Mouse (Mus musculus): ENCODE data around the gene Gnl3l. TPM values are rescaled to one million over a fixed set of nuclear protein-coding genes. Genes with fewer than 3 reads are reported as not detected.

Gnl3l gene
- polyA plus RNA-seq, 1 experiment = 11.5 TPM

DNA sequence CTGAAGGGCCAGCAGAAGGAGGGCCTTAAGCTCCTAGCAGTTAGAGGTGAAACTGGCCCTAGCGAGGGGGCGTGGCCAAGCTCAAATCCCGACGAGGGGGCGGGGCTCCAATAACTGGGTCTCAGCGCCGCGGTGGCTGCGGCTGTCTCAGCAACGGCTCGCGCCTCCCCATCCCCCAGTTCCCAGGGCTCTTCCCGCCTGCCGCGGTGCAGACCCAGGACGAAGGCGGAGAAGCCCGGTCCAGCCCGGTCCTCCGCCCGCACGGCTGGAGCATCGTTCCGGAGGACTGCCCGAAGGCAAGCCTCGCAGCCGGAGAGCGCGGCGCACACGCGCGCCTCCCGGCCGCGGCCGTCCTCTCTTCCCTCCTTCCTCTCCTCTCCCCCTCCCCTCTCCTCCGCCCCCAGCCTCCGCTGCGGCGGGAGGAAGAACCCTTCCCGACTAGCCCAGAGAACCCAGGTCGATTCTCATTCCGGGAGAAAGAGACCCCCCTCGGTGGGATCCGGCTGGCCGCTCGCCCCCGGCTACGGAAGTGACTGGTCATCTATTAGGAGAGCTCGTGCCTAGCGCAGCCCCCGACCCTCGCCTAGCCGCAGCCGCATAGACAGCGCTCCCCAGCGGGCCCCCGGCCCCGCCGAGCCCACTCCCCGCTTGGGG, 29.8 kb upstream of the Gnl3l start:
- TF ChIP-seq CTCF (IDR thresholded peaks at IDR 0.05; ENCODE audit: low read depth, low read length) (no peak), POLR2A (IDR thresholded peaks at IDR 0.05; ENCODE audit: borderline replicate concordance, low read depth, low read length) (no peak)
- Histone ChIP-seq H3K4me3 (ENCODE audit: insufficient read depth, low read length) (peak overlapping the region; percentile 56), H3K4me1 (ENCODE audit: control insufficient read depth, insufficient read depth, low read length) (no peaks in the 10 kb centered on the region), H3K27ac (ENCODE audit: insufficient read depth, low read depth, low read length) (no peak overlapping the region)

- H3K27ac ChIP-seq (ENCODE audit: insufficient read depth, low read depth, low read length) = no peak overlapping the region
- no peak for TF ChIP-seq POLR2A (IDR thresholded peaks at IDR 0.05; ENCODE audit: borderline replicate concordance, low read depth, low read length)
- no peak for TF ChIP-seq CTCF (IDR thresholded peaks at IDR 0.05; ENCODE audit: low read depth, low read length)
These were observed 29.2 kb upstream of the Gnl3l start for GRCm38 (mm10) chrX:151046321-151046720.

DNA sequence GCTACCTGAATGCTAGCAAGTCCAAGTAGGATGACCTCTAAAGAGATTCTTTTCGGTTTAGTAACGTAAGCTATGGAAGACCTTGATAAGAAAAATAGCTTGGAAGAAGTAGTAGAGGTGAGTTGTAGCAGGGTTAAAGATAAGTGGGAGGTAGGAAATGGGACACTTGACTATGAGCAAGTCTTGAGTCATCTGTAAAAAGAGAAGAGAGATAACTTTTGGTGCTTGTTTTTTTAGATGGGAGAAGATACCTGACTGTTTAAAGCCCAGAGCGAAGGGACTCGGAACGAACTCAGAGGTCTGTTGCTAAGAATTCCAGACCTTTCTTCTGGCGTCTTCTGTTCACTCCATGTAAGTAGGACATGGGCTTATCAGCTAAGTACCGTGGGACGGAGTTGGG, 28.7 kb upstream of the Gnl3l start, which contains the start of gene Fgd1:
Fgd1 (plus strand) TSS at position 301 of the 400 bp plus-strand sequence.
- Histone ChIP-seq H3K4me1 (ENCODE audit: control insufficient read depth, insufficient read depth, low read length) (no peaks in the 10 kb centered on the region), H3K4me3 (ENCODE audit: insufficient read depth, low read length) (peak within 1 kb of the TSS; percentile 56)

More at GRCm38 (mm10) chrX:151046321-151046720, 29.2 kb upstream of the Gnl3l start:
- H3K4me3 ChIP-seq (ENCODE audit: insufficient read depth, low read length) = no peak overlapping the region
- H3K4me1 ChIP-seq (ENCODE audit: control insufficient read depth, insufficient read depth, low read length) = no peaks in the 10 kb centered on the region

DNA sequence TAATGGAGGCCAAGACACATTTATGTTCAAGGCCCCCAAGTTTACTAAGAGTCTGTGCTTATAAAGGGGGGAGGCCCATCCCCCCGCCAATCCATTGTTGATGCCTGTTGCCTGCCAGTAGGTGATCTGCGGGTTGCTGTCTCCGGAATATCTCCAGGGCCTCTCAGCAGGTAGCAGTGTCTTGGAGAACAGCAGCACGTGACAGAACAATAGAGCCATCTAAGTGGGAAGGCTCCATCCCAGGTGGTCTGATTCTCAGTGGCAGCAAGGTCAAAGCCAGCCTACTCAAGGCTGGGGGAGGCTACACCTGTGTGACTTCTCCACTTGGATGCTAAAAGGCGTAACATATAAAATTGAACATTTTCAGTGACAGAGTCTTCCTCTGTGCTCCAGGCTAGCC, 24.1 kb upstream of the Gnl3l start:
- no peak for TF ChIP-seq POLR2A (IDR thresholded peaks at IDR 0.05; ENCODE audit: borderline replicate concordance, low read depth, low read length)
- no peak for TF ChIP-seq CTCF (IDR thresholded peaks at IDR 0.05; ENCODE audit: low read depth, low read length)
- Histone ChIP-seq H3K27ac (ENCODE audit: insufficient read depth, low read depth, low read length) (no peak overlapping the region), H3K4me1 (ENCODE audit: control insufficient read depth, insufficient read depth, low read length) (no peaks in the 10 kb centered on the region), H3K4me3 (ENCODE audit: insufficient read depth, low read length) (no peak overlapping the region)

More for the DNA sequence above, 28.7 kb upstream of the Gnl3l start, which contains the start of gene Fgd1:
- TF ChIP-seq POLR2A (IDR thresholded peaks at IDR 0.05; ENCODE audit: borderline replicate concordance, low read depth, low read length) = no peak
- no peak for TF ChIP-seq CTCF (IDR thresholded peaks at IDR 0.05; ENCODE audit: low read depth, low read length)
- H3K27ac ChIP-seq (ENCODE audit: insufficient read depth, low read depth, low read length) = no peak within 1 kb of the TSS

- TF ChIP-seq POLR2A (IDR thresholded peaks at IDR 0.05; ENCODE audit: borderline replicate concordance, low read depth, low read length) = no peak
- no peak for TF ChIP-seq CTCF (IDR thresholded peaks at IDR 0.05; ENCODE audit: low read depth, low read length)
- Histone ChIP-seq H3K4me1 (ENCODE audit: control insufficient read depth, insufficient read depth, low read length) (no peaks in the 10 kb centered on the region), H3K27ac (ENCODE audit: insufficient read depth, low read depth, low read length) (no peak overlapping the region), H3K4me3 (ENCODE audit: insufficient read depth, low read length) (no peak overlapping the region)
These were observed 14.3 kb upstream of the Gnl3l start for GRCm38 (mm10) chrX:151031400-151031799.

DNA sequence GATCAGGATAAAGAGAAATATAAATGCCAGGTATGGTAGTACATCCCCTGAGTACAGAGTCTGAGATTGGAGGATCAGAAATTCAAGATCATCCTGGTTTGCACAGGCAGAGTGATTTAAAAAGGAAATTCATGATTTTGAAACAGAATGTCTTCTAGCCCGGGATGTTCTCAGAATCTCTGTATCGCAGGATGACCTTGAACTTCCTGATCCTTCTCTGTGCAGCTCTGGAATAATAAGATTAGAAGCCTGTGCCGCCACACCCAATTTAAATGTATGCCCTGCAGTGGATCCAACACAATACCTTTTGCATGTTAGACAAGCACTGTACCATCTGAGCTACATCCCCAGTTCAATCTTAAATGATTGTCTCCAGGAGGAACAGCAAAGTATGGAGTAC, 1.7 kb upstream of the Gnl3l start:
- Histone ChIP-seq H3K27ac (ENCODE audit: insufficient read depth, low read depth, low read length) (no peak overlapping the region), H3K4me3 (ENCODE audit: insufficient read depth, low read length) (no peak overlapping the region), H3K4me1 (ENCODE audit: control insufficient read depth, insufficient read depth, low read length) (0 out of 2 replicates have a peak, but pooled peaks cover 3% of the 10 kb centered on the region)
- TF ChIP-seq CTCF (IDR thresholded peaks at IDR 0.05; ENCODE audit: low read depth, low read length) (no peak), POLR2A (IDR thresholded peaks at IDR 0.05; ENCODE audit: borderline replicate concordance, low read depth, low read length) (no peak)

DNA sequence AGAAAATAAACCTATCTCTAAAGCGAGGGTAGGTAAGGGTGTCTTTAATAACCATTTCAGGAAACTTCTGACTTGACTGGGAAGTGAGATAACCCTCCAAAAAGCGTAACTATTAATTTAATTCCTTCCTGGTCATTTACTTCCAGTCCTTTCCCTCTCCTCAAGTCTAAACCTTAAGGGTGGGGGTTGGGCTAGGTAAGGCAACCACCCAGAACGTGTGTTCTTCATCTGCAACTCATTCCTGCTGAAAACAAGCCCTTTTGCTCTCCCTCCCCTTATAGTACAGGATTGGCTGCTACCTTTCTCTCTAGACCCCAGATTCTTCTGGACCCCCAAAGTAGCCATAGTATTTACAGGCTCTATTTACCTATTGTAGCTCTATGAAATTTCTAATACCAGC, 775 bp upstream of the Gnl3l start:
- Histone ChIP-seq H3K4me3 (ENCODE audit: insufficient read depth, low read length) (peak overlapping the region; percentile 55), H3K27ac (ENCODE audit: insufficient read depth, low read depth, low read length) (no peak overlapping the region), H3K4me1 (ENCODE audit: control insufficient read depth, insufficient read depth, low read length) (0 out of 2 replicates have a peak, but pooled peaks cover 3% of the 10 kb centered on the region)
- TF ChIP-seq POLR2A (IDR thresholded peaks at IDR 0.05; ENCODE audit: borderline replicate concordance, low read depth, low read length) = no peak
- no peak for TF ChIP-seq CTCF (IDR thresholded peaks at IDR 0.05; ENCODE audit: low read depth, low read length)

DNA sequence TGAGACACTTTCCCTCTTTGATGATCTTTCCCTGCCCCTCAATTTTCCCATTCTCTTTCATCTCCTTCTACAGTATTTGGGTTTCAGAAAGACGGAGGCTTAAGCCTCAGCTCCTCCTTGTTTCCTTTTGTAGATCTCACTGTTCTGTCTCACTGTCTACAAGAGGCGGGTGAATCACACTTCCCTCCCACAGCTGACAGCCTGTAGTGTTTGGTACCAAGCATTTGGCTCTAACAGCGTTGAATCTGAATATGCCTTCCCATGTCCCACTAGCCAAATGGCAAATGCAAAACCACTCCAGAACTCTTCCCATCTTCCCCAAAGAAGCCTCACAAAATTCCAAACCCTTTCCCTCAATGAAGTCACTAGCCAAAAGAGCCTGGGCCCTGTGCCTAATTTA, 20.3 kb downstream of the Gnl3l start:
- H3K27ac ChIP-seq (ENCODE audit: insufficient read depth, low read depth, low read length) = no peak overlapping the region
- TF ChIP-seq POLR2A (IDR thresholded peaks at IDR 0.05; ENCODE audit: borderline replicate concordance, low read depth, low read length) = no peak
- TF ChIP-seq CTCF (IDR thresholded peaks at IDR 0.05; ENCODE audit: low read depth, low read length) = no peak
- H3K4me3 ChIP-seq (ENCODE audit: insufficient read depth, low read length) = no peak overlapping the region
- H3K4me1 ChIP-seq (ENCODE audit: control insufficient read depth, insufficient read depth, low read length) = no peaks in the 10 kb centered on the region

DNA sequence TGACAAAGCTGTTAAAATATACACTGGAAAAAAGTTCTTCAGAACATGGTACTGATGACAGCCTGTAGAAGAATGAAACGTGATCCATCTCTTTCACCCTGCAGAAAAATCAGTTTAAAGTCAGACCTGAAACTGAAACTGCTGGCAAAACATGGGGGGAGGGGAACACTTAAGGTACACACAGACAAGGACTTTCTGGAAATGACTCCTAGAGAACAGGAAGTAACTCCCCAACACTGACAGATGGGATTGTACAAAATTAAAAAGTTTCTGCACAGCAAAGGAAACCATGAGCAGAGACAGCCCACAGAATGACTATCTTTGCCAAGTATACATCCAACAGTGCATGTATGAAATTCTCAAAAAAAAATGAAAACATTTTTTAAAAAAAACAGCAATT, 35.5 kb downstream of the Gnl3l start:
- Histone ChIP-seq H3K27ac (ENCODE audit: insufficient read depth, low read depth, low read length) (no peak overlapping the region), H3K4me3 (ENCODE audit: insufficient read depth, low read length) (no peak overlapping the region), H3K4me1 (ENCODE audit: control insufficient read depth, insufficient read depth, low read length) (peaks cover 3% of the 10 kb centered on the region; the same call in 1 of the 2 replicates)
- TF ChIP-seq CTCF (IDR thresholded peaks at IDR 0.05; ENCODE audit: low read depth, low read length) (no peak), POLR2A (IDR thresholded peaks at IDR 0.05; ENCODE audit: borderline replicate concordance, low read depth, low read length) (no peak)

DNA sequence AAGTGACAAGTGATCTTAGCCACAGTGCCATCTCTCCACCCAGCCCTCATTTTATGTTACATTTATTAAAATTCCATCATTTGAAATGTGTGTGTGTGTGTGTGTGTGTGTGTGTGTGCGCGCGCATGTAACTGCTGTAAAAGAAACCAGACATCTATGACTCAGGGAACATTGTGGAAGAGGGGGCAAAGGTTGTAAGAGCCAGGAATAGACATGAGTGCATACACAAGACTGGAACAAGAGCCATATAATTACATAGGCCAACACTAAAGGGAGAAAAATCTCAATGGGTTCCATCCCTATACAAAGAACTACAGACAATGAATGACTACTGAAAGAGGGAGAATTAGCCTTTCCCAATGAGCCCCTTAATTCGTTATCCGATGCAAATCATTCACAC, 41.7 kb downstream of the Gnl3l start:
- Histone ChIP-seq H3K4me3 (ENCODE audit: insufficient read depth, low read length) (no peak overlapping the region), H3K4me1 (ENCODE audit: control insufficient read depth, insufficient read depth, low read length) (no peaks in the 10 kb centered on the region), H3K27ac (ENCODE audit: insufficient read depth, low read depth, low read length) (no peak overlapping the region)
- TF ChIP-seq POLR2A (IDR thresholded peaks at IDR 0.05; ENCODE audit: borderline replicate concordance, low read depth, low read length) (no peak), CTCF (IDR thresholded peaks at IDR 0.05; ENCODE audit: low read depth, low read length) (no peak)

Data from bone marrow macrophage, adult 2 months (primary cell).